Mouse (Mus musculus) megakaryocyte progenitor cell, adult 5-6 weeks (primary cell): ENCODE data around the gene Acin1. TPM values are rescaled to one million over a fixed set of nuclear protein-coding genes. Genes with fewer than 3 reads are reported as not detected.

Experiments
- ATAC-seq: replicated peaks from 2 replicates; pipeline ENCODE4 v1.8.0; 2016; ENCODE audit warnings: mild to moderate bottlenecking, moderate TSS enrichment, inconsistent platforms; ENCODE audit not compliant: poor library complexity
- total RNA-seq, 2 experiments: library from RNA; stranded (forward) in 1 of 2; stranded (reverse) in 1 of 2; fragments of 157-497, 149-512 nt in 1 of 2; fragments of 200-1000 nt in 1 of 2; gene quantifications; 2 replicates each; pipeline versions ENCODE4 v1.2.3 to v1.2.4; 2015 to 2017

Gene Acin1
- total RNA-seq (2015) (170 and 177 TPM in 2 replicates), total RNA-seq (2017) (223 and 235 TPM in 2 replicates)

DNA sequence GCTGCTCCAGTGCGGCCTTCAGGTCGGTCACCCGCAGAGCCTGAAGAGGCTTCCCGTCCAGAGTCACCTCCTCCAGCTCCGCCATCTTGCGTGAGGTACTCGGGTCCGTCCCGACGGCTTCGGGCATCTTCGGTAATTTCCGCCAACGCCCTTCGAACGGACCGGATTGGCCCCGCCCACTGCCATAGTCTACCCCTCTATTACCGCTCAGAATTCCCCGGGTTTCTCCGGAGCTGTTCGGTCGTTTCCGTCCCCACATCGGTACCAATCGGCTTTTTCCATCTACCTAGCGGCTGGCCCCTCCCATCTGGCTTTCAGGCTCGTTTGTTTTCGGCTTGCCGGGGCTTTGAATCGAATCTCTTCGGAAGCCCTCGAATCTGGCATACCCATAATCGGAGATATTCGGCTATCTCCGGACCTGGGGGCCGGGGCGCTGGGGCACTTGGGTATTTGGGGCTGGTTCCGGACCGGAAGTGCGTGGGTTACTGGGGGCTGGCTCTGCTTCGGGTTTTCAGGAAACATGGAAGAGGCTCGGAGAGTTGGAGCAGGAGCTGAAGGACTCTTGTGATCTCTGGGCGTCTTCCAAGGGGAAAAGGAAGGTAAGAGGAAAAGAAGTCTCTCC is at the start of gene Acin1:
Gene Acin1 (minus strand): TSS at position 410 of the 622 bp plus-strand sequence.
- ATAC-seq: peak; percentile 81

GRCm38 (mm10) chr14:54735221-54735620 is 48.5 kb upstream of the Acin1 start:
- ATAC-seq: 0 out of 2 replicates have a peak, but pooled peaks have one; percentile 23

DNA sequence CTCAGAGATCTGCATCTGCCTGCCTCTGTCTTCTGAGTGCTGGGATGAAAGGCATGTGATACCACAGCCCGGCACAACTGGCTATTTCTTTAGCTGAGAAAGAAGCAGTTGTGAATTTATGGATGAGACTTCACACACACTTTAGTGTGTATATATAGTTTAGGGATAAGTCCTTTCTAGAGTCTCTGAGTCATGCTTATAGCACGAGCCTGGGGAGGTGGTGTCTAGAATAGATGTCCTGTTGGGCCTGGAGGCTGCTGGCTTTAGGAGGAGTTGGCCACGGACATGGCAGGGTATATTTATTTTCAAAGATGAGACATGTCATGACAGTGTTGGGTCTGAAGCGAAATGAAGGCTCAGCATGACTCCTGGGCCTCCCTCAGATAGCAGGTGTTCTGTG is 47.3 kb upstream of the Acin1 start:
- no peak for ATAC-seq

- ATAC-seq: no peak
Observed at GRCm38 (mm10) chr14:54732206-54732605, 45.5 kb upstream of the Acin1 start.

DNA sequence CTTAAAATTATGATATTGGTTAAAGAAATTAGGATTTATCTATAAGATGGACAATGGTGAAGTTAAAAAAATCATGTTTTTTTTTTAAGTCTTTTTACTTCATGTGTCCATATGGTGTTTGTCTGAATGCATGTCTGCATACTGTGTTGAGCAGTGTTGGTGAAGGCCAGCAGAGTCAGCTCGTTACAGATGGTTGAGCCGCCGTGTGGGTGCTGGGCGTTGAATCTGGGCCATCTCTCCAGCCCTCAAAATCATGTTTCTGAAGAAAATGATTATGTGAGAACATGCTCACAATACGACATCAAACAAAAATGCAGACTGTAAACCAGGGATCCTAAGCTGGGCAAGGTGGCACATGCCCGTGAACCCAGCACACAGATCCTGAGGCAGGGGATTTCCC is 43.6 kb upstream of the Acin1 start:
- ATAC-seq: no peak

DNA sequence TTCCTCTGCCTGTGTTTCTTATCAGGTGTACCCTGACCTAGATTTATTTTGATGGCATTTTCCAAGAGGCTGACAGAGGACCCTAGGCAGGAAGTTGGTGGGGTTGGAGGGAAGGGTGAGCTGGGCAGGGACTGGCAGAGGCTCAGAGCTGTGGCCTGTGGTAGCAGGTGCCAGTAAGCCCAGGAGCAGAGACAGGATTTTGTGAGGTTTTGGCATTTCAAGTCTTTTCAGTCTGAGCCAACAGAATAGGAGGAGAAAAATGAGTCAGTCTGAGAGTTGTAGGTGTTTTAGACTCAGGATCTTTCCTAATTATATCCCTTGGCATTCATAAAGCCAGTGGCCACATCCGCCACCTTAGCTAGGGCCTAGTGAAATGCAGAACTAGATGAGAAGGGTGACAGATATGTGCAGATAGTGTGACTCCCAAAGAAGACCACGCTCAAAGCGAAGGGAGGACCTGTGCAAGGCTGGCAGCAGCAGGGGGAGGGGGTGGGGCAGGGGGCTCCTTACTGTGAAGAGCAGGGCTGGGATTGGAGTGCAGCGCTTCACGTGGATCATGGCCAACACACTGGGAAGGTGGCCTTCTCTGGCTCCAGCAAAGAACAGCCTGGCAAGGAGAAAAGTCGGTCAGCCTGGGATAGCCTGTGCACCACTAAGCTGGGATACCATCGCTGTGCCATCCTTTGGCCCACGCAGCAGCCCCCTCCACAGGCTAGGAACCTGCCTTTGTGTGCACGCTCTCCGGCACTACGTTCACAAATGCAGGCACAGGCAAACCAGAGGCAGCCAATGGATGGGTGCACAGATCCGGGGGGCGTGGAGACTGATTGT is 42.3 kb upstream of the Acin1 start:
- no peak for ATAC-seq

GRCm38 (mm10) chr14:54727565-54727964 is 40.8 kb upstream of the Acin1 start:
- ATAC-seq: no peak

- no peak for ATAC-seq
Observed at GRCm38 (mm10) chr14:54724049-54724448, 37.3 kb upstream of the Acin1 start.

GRCm38 (mm10) chr14:54721711-54722110 is 35.0 kb upstream of the Acin1 start:
- no peak for ATAC-seq

GRCm38 (mm10) chr14:54720654-54721350 is 34.1 kb upstream of the Acin1 start:
- ATAC-seq: no peak

GRCm38 (mm10) chr14:54720041-54720440 is 33.3 kb upstream of the Acin1 start:
- ATAC-seq: no peak

DNA sequence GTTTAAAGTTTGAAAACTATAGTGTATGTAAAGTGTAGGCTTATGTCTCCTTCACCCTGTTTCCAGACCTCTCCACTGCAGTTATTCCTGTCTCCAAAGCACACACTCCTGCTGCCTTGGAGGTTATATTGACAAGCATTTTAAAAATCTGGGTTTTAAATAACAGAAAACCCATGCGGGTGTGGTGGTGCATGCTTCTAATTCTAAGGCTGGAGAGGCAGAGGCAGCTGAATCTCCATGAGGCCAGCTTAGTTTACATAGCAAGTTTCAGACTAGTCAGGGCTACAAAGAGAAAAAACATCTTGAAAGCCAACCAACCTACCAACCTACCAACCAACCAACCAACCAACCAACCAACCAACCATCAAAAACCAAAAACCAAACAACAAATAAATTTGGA is 28.7 kb upstream of the Acin1 start:
- no peak for ATAC-seq

DNA sequence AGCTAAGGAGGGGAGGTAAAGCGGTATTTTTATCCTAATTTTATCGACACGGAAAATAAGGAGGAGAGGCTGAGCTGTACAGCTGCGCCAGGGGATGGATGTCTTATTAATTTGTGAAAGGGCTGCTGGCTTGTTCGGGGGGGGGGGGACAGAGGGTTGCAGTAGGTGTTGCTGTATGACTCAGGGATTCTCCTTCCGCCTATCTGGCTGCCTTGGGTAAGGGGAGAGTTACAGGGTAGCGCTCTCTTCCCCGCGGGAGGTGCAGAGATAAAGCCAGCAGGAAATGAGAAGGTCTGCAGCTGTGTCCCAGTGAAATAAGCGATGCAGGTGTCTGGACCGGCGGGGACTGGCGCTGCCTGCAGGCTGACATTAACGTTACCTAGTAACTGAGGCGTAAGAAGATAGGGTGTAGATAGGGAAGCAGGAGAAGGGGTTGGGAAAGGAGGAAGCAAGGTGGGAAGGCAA is 27.9 kb upstream of the Acin1 start:
- peak; percentile 45 for ATAC-seq

GRCm38 (mm10) chr14:54714121-54714520 is 27.4 kb upstream of the Acin1 start:
- peak; percentile 55 for ATAC-seq

DNA sequence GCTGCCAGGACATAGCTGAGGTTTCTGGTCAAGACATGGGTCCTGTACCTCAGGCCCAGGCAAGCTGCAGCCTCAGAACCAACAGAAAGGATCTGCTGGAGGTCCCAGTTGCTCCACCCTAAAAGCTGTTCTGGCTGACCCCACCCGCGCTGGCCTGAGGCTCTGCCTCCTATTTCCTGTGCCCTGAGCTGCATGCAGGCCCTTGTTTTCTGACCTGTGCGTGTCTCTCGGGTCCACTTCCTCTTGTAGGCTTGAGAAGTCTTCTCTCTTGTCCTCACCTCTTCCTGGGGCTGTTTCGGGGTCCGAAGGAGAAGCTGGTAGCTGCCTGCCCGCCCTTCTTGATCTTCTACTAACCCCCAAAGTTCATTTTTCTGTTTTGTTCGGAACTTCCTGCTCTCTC is 26.1 kb upstream of the Acin1 start:
- ATAC-seq: peak; percentile 41

- ATAC-seq: peak; percentile 26
Observed at GRCm38 (mm10) chr14:54712074-54712473, 25.3 kb upstream of the Acin1 start, which contains the start of gene Cebpe. Cebpe (minus strand) TSS chr14:54712174.

DNA sequence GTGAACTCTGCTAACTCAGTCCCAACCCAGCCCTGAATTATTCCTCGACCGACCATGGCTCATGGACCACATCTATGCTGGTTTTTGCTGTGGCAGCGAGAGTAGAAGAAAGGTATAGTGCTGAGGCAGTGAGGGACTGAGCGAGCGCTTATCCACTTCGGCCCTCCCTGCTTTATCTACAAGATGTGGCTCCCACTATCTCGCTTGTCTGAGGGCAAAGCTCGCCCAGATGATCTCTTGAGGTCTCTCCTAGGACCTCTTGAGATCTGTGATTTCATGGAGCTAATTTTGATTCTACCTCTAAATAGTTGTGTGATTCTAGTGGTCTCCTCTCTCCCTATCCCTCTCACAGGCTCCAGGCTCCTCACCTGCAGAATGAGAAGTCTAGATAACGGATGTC is 22.3 kb upstream of the Acin1 start:
- no peak for ATAC-seq

GRCm38 (mm10) chr14:54706589-54707320 is 20.0 kb upstream of the Acin1 start:
- ATAC-seq: peak; percentile 51

DNA sequence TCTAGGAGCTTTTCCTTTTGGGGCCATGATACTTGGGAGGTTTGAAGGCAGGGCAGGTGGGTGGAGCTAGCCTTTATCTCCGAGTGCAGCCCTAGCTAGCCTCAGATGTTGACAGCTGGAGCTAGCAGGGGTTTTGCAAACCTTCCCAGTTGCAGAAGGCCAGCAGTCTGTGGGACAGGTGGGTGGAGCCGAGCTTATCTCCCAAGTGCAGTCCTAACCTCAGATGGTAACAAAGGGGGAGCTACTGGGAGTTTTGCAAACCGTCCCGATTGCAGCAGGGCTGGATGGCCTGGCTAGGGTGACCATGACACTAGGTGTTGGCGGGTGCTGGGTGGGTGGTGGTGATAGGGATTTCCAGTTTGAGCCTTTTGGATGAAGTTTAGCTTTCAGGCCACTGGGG is 19.1 kb upstream of the Acin1 start:
- peak; percentile 82 for ATAC-seq

DNA sequence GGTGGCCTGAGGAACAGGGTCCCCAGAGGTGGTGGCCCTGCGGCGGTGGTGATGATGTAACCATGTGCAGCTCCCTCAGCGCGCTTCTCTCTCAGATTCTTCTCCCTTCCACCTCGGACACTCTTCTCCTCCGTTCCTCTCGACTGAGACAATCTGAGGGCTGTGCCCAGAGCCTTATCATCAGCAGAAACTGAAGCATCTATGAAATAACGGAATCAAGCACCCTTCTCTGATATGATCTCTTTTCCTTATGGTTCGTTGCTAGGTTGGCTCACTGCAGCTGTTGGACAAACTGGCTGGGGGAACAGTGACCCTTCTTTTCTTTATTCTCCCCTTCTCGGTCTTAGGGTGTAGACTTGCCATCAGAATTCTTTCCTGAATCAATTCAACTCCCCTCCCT is 16.5 kb upstream of the Acin1 start:
- ATAC-seq: no peak

DNA sequence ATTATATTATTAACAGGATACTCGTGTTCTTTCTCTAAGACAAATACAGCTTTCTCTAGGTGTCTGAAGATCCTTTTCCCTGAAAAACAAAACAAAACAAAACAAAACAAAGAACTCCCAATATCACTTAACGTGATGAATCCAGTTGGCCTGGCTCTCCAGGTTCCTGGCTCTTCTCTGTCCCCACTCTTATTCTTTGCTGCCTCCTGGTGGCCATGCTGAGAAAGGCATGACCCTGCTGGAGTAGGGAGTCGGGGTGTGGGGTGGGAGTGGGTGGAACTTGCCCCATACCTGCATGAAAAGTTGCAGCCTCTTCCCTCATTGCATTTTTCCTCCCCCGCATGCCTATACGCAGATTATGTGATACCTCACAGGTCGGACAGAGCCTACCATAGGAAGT is 14.6 kb upstream of the Acin1 start:
- peak; percentile 59 for ATAC-seq
